Mouse (Mus musculus): ENCODE data around the gene Wfdc15a.
"Not testable (repeated sequence)": the region's sequence is repeated elsewhere in the genome, so short reads cannot be mapped to it uniquely, and the experiment has no call there.

The Wfdc15a gene

GRCm38 (mm10) chr2:164199626-164200327 lies at the start of gene Wfdc15a:
TSS of gene Wfdc15a (minus strand) at chr2:164200130.
- CTCF ChIA-PET, result no interaction called here

GRCm38 (mm10) chr2:164238366-164238765 lies 38.4 kb upstream of the Wfdc15a start, which contains the start of gene Svs2:
TSS of gene Svs2 (minus strand) at chr2:164238466.
- POLR2A ChIA-PET, result interaction anchor here in 1 of 4 experiments (0.9 kb wide), 1 partner anchor 16 kb away, joined by 3 read pairs; no protein-coding TSS in a partner anchor
- CTCF ChIA-PET, result no interaction called here

More at GRCm38 (mm10) chr2:164199626-164200327, at the start of gene Wfdc15a:
- POLR2A ChIA-PET, result interaction anchor here in 1 of 4 experiments (0.6 kb wide), 2 partner anchors 35 to 87 kb away, joined by 3 read pairs; no protein-coding TSS in a partner anchor

- POLR2A ChIA-PET, result no interaction called here
Measured at GRCm38 (mm10) chr2:164232671-164233070, 32.7 kb upstream of the Wfdc15a start.

GRCm38 (mm10) chr2:164228361-164229070 lies 28.6 kb upstream of the Wfdc15a start:
- POLR2A ChIA-PET, result interaction anchor here in 1 of 4 experiments (0.6 kb wide), 1 partner anchor 331 kb away, joined by 5 read pairs; no protein-coding TSS in a partner anchor
- CTCF ChIA-PET, result no interaction called here

More at GRCm38 (mm10) chr2:164232671-164233070, 32.7 kb upstream of the Wfdc15a start:
- CTCF ChIA-PET, result no interaction called here

GRCm38 (mm10) chr2:164221522-164221921 lies 21.6 kb upstream of the Wfdc15a start, which contains the start of gene Wfdc15b:
TSS of gene Wfdc15b (minus strand) at chr2:164221660.
- POLR2A ChIA-PET, result no interaction called here
- CTCF ChIA-PET, result no interaction called here

GRCm38 (mm10) chr2:164219295-164219694 lies 19.4 kb upstream of the Wfdc15a start:
- ChIA-PET CTCF (no interaction called here), POLR2A (no interaction called here)

- ChIA-PET CTCF (no interaction called here), POLR2A (no interaction called here)
Measured at GRCm38 (mm10) chr2:164212711-164213110, 12.8 kb upstream of the Wfdc15a start.

- ChIA-PET POLR2A (no interaction called here), CTCF (interaction anchor here in 3 of 4 experiments (0.6 kb wide), 3 partner anchors 57 to 1725 kb away, joined by 3 to 5 read pairs (median 4); no protein-coding TSS in a partner anchor)
Measured at GRCm38 (mm10) chr2:164210892-164211291, 11.0 kb upstream of the Wfdc15a start.

GRCm38 (mm10) chr2:164206676-164207075 lies 6.7 kb upstream of the Wfdc15a start:
- POLR2A ChIA-PET, result no interaction called here
- CTCF ChIA-PET, result no interaction called here

- CTCF ChIA-PET, result not testable (repeated sequence)
Measured at GRCm38 (mm10) chr2:164206011-164206410, 6.1 kb upstream of the Wfdc15a start.

GRCm38 (mm10) chr2:164196700-164196990 lies 3.3 kb downstream of the Wfdc15a start:
- CTCF ChIA-PET, result interaction anchor here in 1 of 4 experiments (1.2 kb wide), 1 partner anchor 193 kb away, joined by 4 read pairs; no protein-coding TSS in a partner anchor
- POLR2A ChIA-PET, result no interaction called here

More at GRCm38 (mm10) chr2:164206011-164206410, 6.1 kb upstream of the Wfdc15a start:
- POLR2A ChIA-PET, result not testable (repeated sequence)

- CTCF ChIA-PET, result interaction anchor here in 1 of 4 experiments (1.2 kb wide), 1 partner anchor 194 kb away, joined by 4 read pairs; no protein-coding TSS in a partner anchor
- POLR2A ChIA-PET, result no interaction called here
Measured at GRCm38 (mm10) chr2:164195971-164196699, 3.8 kb downstream of the Wfdc15a start.

GRCm38 (mm10) chr2:164194959-164195630 lies 4.8 kb downstream of the Wfdc15a start:
- ChIA-PET CTCF (interaction anchor here in 1 of 4 experiments (1.2 kb wide), 1 partner anchor 195 kb away, joined by 4 read pairs; no protein-coding TSS in a partner anchor), POLR2A (interaction anchor here in 1 of 4 experiments (0.7 kb wide), 1 partner anchor 475 kb away, joined by 3 read pairs; no protein-coding TSS in a partner anchor)

- POLR2A ChIA-PET, result no interaction called here
- CTCF ChIA-PET, result no interaction called here
Measured at GRCm38 (mm10) chr2:164192279-164192678, 7.7 kb downstream of the Wfdc15a start.

- ChIA-PET POLR2A (no interaction called here), CTCF (interaction anchor here in 1 of 4 experiments (1.1 kb wide), 1 partner anchor 11 kb away, joined by 3 read pairs; no protein-coding TSS in a partner anchor)
Measured at GRCm38 (mm10) chr2:164190576-164190975, 9.4 kb downstream of the Wfdc15a start, which contains the start of gene Wfdc12. TSS of gene Wfdc12 (minus strand) at chr2:164190608.

GRCm38 (mm10) chr2:164188722-164189121 lies 11.2 kb downstream of the Wfdc15a start:
- ChIA-PET POLR2A (no interaction called here), CTCF (interaction anchor here in 1 of 4 experiments (0.7 kb wide), 1 partner anchor 11 kb away, joined by 3 read pairs; no protein-coding TSS in a partner anchor)

- CTCF ChIA-PET, result interaction anchor here in 1 of 4 experiments (1.0 to 1.1 kb wide), 2 partner anchors 16 to 206 kb away, joined by 3 read pairs; no protein-coding TSS in a partner anchor
- POLR2A ChIA-PET, result interaction anchor here in 2 of 4 experiments (0.9 to 1.4 kb wide), 4 partner anchors 9 to 126 kb away, joined by 3 read pairs; no protein-coding TSS in a partner anchor
Measured at GRCm38 (mm10) chr2:164184145-164184719, 15.7 kb downstream of the Wfdc15a start.

GRCm38 (mm10) chr2:164183340-164183739 lies 16.6 kb downstream of the Wfdc15a start:
- ChIA-PET POLR2A (interaction anchor here in 1 of 4 experiments (1.4 kb wide), 2 partner anchors 37 to 38 kb away, joined by 3 to 4 read pairs; no protein-coding TSS in a partner anchor), CTCF (no interaction called here)
